Mouse (Mus musculus) bone marrow, adult 2 months (tissue): Measurements from ENCODE around the gene Mars2. TPM values are rescaled to one million over a fixed set of nuclear protein-coding genes. Genes with fewer than 3 reads are reported as not detected.

Source experiments
- H3K27ac ChIP-seq: fragments of 200-500 bp; 2 replicates; pipeline ENCODE4 v1.5.1; 2012; ENCODE audit warnings: low read depth, mild to moderate bottlenecking, control low read depth, inconsistent platforms, low read length; ENCODE audit not compliant: control insufficient read depth, poor library complexity, insufficient read depth
- H3K4me1 ChIP-seq: fragments of 200-500 bp; 2 replicates; pipeline ENCODE4 v1.6.1; 2011; ENCODE audit warnings: low read length; ENCODE audit not compliant: control insufficient read depth, insufficient read depth
- H3K4me3 ChIP-seq: fragments of 200-500 bp; replicated peaks from 2 replicates; pipeline ENCODE3; 2011; ENCODE audit warnings: mild to moderate bottlenecking, low read depth, low read length, control low read depth; ENCODE audit not compliant: control insufficient read depth
- CTCF ChIP-seq: fragments of 200-500 bp; IDR thresholded peaks from 2 replicates; pipeline ENCODE4 v1.5.1; 2011; ENCODE audit warnings: low read length, control low read depth; ENCODE audit not compliant: control insufficient read depth, insufficient read depth
- POLR2A ChIP-seq: fragments of 200-500 bp; IDR thresholded peaks from 2 replicates; pipeline ENCODE4 v1.6.1; 2011; ENCODE audit warnings: low read depth, mild to moderate bottlenecking, control low read depth, low read length, borderline replicate concordance; ENCODE audit not compliant: control insufficient read depth
- WGBS: fragments of 180-500 bp; shearing (Covaris S2); methylation state at CpG from one replicate; pipeline ENCODE4 v1.1.7; 2018; 5-methylcytosine and 5-hydroxymethylcytosine counted together
- polyA plus RNA-seq: library from polyadenylated mRNA; stranded (reverse); fragments of >200 nt; gene quantifications from 2 replicates; pipeline ENCODE4 v1.2.4, GENCODE M21; 2011; ENCODE audit warnings: low replicate concordance; ENCODE audit not compliant: missing spikeins, insufficient read depth, insufficient read length

The Mars2 gene
- polyA plus RNA-seq, 1 experiment: 1.4 TPM

DNA sequence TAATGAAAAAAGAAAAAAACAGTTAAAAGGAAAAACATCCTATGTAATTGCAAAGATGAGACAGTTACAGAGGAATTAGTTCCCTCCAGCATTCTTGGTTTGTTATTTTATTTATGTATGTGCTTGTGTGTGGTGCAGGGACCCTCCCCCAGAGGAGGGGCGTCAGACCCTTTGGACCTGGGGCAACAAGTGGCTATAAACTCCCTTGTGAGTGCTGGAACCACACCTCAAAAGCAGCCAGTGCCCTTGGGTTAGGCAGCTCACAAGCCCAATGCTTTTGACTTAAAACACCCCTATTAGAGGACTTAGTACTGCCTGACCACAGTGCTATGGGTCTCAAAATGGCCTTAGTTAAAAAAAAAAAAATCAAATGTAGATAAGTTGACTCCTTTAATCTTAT lies 9.6 kb upstream of the Mars2 start:
- 39% methylated on average over 1 of the region's 1 CpGs for WGBS
- no peak overlapping the region for H3K27ac ChIP-seq
- no peak overlapping the region for H3K4me3 ChIP-seq
- H3K4me1 ChIP-seq: no peaks in the 10 kb centered on the region
- TF ChIP-seq CTCF (no peak), POLR2A (no peak)

DNA sequence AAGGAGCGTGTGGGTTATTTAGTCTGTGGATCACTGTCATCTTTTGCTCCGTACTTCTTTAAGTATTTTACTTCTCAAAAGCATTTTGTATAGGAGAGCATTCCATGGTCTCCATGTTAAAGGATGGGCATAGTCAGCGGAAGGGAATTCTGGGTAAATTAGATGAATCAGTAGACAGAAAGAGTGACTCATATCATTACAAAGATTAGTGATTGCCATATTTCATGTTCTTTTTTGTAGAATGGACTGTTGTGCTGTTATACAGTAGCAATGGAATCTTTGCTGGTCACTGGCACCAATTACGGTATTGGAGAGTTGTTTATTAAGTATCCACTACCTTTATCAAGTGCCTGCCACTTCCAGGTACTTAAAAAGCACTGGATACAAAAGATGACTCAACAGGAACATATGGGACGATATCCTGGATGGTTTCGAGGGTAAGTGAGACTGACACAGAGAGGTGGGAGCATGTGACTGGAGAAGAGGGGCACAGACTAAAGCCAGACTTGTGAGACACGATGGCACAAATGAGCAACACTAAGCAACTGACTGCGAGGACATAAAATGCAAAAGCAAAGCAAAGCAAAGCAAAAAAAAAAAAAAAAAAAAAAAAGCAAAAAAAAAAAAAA lies 8.6 kb upstream of the Mars2 start:
- WGBS: 85% methylated on average over 8 of the region's 8 CpGs
- TF ChIP-seq CTCF (no peak), POLR2A (no peak)
- Histone ChIP-seq H3K4me1 (no peaks in the 10 kb centered on the region), H3K4me3 (no peak overlapping the region), H3K27ac (no peak overlapping the region)

DNA sequence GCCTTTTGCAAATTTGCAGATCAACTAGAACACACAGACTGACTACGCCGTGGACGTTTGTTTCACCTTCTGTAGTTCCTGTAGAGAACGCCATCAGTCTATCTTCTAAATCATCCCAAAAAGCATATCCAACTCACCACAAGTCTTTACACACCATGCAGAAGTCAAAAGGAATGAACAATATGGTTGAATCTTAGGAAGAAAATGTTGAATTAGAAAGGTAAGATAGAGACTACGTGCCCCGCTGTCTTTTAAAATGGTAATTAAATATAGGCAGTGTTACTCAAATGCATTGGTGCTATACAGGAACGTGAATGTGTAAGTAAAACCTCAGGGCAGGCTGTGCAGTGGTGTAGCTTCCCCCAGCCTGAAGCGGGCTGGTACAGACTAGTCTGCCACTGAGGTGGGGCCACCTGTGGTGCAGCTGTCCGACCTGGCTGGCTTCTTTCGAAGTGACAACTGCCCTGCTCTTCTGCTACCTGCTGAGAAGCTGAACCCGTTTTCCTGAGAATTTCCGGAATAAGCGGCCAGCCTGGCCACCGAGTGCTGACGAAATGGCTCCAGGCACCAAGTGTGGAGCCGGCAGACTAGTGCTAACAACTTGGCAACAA lies 2.0 kb upstream of the Mars2 start:
- TF ChIP-seq POLR2A (no peak), CTCF (no peak)
- H3K4me1 ChIP-seq: no peaks in the 10 kb centered on the region; the same call in 1 of the 2 replicates
- 75% methylated on average over 16 of the region's 16 CpGs for WGBS
- H3K4me3 ChIP-seq: no peak overlapping the region
- no peak overlapping the region for H3K27ac ChIP-seq

DNA sequence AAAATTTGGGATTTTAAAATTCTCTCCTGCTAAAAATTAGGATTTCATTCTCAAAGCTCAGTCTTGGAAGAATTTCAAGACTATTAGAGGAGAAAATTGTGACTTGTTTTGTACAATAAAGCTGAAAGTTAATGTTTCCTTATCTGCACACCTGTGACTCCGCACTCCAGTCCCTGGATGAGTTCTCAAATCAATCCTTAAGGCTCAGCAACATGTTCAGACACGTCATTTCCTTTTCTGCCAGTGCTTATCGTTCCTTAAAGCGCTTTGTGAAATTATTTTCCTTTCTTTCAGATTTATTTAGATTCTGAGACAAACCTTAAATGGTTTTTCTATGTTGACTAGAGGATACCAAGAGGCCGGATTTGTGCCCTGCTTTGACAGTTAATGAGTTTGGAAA lies 490 bp upstream of the Mars2 start:
- H3K4me3 ChIP-seq: no peak overlapping the region
- whole genome bisulfite sequencing: 20% methylated on average over 5 of the region's 5 CpGs
- TF ChIP-seq POLR2A (no peak), CTCF (no peak)
- H3K4me1 ChIP-seq: no peaks in the 10 kb centered on the region; the same call in 1 of the 2 replicates
- no peak overlapping the region for H3K27ac ChIP-seq

DNA sequence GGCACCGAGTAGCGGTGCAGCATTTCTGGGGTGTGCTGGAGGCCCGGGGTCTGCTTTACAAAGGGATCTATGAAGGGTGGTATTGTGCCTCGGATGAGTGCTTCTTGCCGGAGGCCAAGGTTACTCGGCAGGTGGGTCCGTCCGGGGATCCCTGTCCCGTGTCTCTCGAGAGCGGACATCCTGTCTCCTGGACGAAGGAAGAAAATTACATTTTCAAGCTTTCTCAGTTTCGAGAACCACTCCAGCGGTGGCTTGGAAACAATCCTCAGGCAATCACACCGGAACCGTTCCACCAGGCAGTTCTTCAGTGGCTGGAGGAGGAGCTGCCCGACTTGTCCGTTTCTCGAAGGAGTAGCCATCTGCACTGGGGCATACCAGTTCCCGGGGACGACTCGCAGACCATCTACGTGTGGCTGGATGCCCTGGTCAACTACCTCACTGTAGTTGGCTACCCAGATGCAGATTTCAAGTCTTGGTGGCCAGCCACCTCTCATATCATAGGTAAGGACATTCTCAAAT lies 725 bp downstream of the Mars2 start:
- Histone ChIP-seq H3K4me1 (no peaks in the 10 kb centered on the region; the same call in 1 of the 2 replicates), H3K27ac (peak overlapping the region; percentile 79; the same call in 1 of the 2 replicates), H3K4me3 (peak overlapping the region; percentile 85)
- no peak for TF ChIP-seq CTCF
- TF ChIP-seq POLR2A: no peak
- WGBS: under 1% methylated on average over 23 of the region's 23 CpGs

DNA sequence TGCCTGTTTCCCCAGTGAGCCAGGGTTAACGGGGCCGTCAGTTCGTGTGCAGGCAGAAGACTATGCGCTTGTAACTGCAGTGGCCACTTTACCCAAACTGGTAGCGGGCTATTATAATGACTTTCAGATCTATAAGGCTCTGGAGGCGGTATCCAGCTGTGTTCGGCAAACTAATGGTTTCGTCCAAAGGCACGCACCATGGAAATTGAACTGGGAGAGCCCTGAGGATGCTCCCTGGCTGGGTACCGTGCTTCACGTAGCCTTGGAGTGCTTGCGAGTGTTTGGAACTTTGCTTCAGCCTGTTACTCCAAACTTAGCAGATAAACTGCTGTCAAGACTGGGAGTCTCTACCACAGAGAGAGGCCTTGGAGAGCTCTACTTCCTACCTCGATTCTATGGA lies 1.5 kb downstream of the Mars2 start:
- Histone ChIP-seq H3K27ac (no peak overlapping the region), H3K4me3 (peak overlapping the region; percentile 85), H3K4me1 (no peaks in the 10 kb centered on the region; the same call in 1 of the 2 replicates)
- 17% methylated on average over 13 of the region's 13 CpGs for WGBS
- TF ChIP-seq CTCF: no peak
- no peak for TF ChIP-seq POLR2A

DNA sequence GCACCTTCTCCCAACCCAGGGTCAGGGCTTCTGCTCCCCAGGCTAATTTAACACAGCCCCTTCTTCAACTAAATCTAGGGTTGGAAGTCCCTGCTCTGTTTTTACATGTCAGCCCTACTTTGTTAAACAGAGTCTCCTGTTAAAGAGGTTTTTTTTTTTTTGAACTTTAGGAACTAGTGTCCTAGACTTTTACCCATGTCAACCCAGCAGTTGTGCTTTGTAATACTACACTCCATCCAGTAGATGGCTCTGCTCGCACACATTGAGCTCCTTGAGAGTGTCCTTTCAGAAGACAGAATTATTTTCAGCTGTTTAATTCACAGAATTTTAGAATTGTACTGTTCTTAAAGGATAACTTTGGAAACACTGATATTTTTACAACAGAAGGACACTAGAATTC lies 2.3 kb downstream of the Mars2 start:
- no peak for TF ChIP-seq CTCF
- TF ChIP-seq POLR2A: no peak
- no peaks in the 10 kb centered on the region; the same call in 1 of the 2 replicates for H3K4me1 ChIP-seq
- 2% methylated on average over 1 of the region's 1 CpGs for WGBS
- H3K27ac ChIP-seq: no peak overlapping the region
- no peak overlapping the region for H3K4me3 ChIP-seq

DNA sequence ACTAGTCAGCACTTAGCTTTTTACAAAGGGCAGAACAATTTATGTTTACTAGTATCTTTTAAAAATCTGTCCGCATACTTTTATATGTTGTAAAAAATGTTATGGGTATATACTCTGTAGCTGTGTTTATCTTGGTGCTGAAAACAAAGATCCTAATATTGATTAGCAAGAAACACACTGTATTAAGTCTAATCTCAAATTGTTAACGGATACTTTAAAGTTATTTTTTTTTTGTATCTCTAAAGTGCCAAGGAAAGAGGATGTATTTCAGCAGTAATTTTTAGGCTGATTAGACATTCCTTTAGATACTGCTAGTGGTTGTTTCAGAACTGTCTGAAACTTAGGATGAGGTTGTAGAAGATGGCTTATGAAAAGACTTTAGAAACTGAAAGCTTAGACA lies 9.4 kb downstream of the Mars2 start:
- H3K4me1 ChIP-seq: no peaks in the 10 kb centered on the region
- WGBS: 80% methylated on average over 2 of the region's 2 CpGs
- TF ChIP-seq POLR2A (no peak), CTCF (no peak)
- H3K27ac ChIP-seq: no peak overlapping the region
- no peak overlapping the region for H3K4me3 ChIP-seq
